Mouse (Mus musculus): ENCODE measurements around the gene Arhgef7.

Gene Arhgef7

GRCm38 (mm10) chr8:11810426-11810825 is 82.9 kb downstream of the Arhgef7 start:
- no peak for DNase-seq (ENCODE audit: low read depth, low spot score)
- H3K27me3 ChIP-seq (ENCODE audit: control insufficient read depth, insufficient read depth, low read length, poor library complexity, severe bottlenecking), result no peaks in the 10 kb centered on the region
- peaks cover 20% of the 10 kb centered on the region for H3K36me3 ChIP-seq (ENCODE audit: control insufficient read depth, insufficient read depth, low read length, poor library complexity, severe bottlenecking)

- Histone ChIP-seq H3K36me3 (ENCODE audit: control insufficient read depth, insufficient read depth, low read length, poor library complexity, severe bottlenecking) (peaks cover 22% of the 10 kb centered on the region), H3K27me3 (ENCODE audit: control insufficient read depth, insufficient read depth, low read length, poor library complexity, severe bottlenecking) (no peaks in the 10 kb centered on the region)
- no peak for DNase-seq (ENCODE audit: low read depth, low spot score)
Measured at GRCm38 (mm10) chr8:11813801-11814200, 86.3 kb downstream of the Arhgef7 start.

- peaks cover 20% of the 10 kb centered on the region for H3K36me3 ChIP-seq (ENCODE audit: control insufficient read depth, insufficient read depth, low read length, poor library complexity, severe bottlenecking)
- DNase-seq (ENCODE audit: low read depth, low spot score), result no peak
- H3K27me3 ChIP-seq (ENCODE audit: control insufficient read depth, insufficient read depth, low read length, poor library complexity, severe bottlenecking), result no peaks in the 10 kb centered on the region
Measured at GRCm38 (mm10) chr8:11815206-11815605, 87.7 kb downstream of the Arhgef7 start.

GRCm38 (mm10) chr8:11820136-11820535 is 92.6 kb downstream of the Arhgef7 start:
- peaks cover 6% of the 10 kb centered on the region for H3K36me3 ChIP-seq (ENCODE audit: control insufficient read depth, insufficient read depth, low read length, poor library complexity, severe bottlenecking)
- no peak for DNase-seq (ENCODE audit: low read depth, low spot score)

GRCm38 (mm10) chr8:11820568-11820967 is 93.0 kb downstream of the Arhgef7 start:
- no peaks in the 10 kb centered on the region for H3K27me3 ChIP-seq (ENCODE audit: control insufficient read depth, insufficient read depth, low read length, poor library complexity, severe bottlenecking)
- no peak for DNase-seq (ENCODE audit: low read depth, low spot score)
- H3K36me3 ChIP-seq (ENCODE audit: control insufficient read depth, insufficient read depth, low read length, poor library complexity, severe bottlenecking), result peaks cover 4% of the 10 kb centered on the region

More at GRCm38 (mm10) chr8:11820136-11820535, 92.6 kb downstream of the Arhgef7 start:
- no peaks in the 10 kb centered on the region for H3K27me3 ChIP-seq (ENCODE audit: control insufficient read depth, insufficient read depth, low read length, poor library complexity, severe bottlenecking)

GRCm38 (mm10) chr8:11821451-11822206 is 94.1 kb downstream of the Arhgef7 start:
- peaks cover 4% of the 10 kb centered on the region for H3K36me3 ChIP-seq (ENCODE audit: control insufficient read depth, insufficient read depth, low read length, poor library complexity, severe bottlenecking)
- H3K27me3 ChIP-seq (ENCODE audit: control insufficient read depth, insufficient read depth, low read length, poor library complexity, severe bottlenecking), result no peaks in the 10 kb centered on the region
- DNase-seq (ENCODE audit: low read depth, low spot score), result no peak

GRCm38 (mm10) chr8:11822550-11823060 is 95.1 kb downstream of the Arhgef7 start:
- Histone ChIP-seq H3K27me3 (ENCODE audit: control insufficient read depth, insufficient read depth, low read length, poor library complexity, severe bottlenecking) (no peaks in the 10 kb centered on the region), H3K36me3 (ENCODE audit: control insufficient read depth, insufficient read depth, low read length, poor library complexity, severe bottlenecking) (peaks cover 4% of the 10 kb centered on the region)
- no peak for DNase-seq (ENCODE audit: low read depth, low spot score)

- Histone ChIP-seq H3K36me3 (ENCODE audit: control insufficient read depth, insufficient read depth, low read length, poor library complexity, severe bottlenecking) (peaks cover 3% of the 10 kb centered on the region), H3K27me3 (ENCODE audit: control insufficient read depth, insufficient read depth, low read length, poor library complexity, severe bottlenecking) (no peaks in the 10 kb centered on the region)
- no peak for DNase-seq (ENCODE audit: low read depth, low spot score)
Measured at GRCm38 (mm10) chr8:11825756-11826155, 98.2 kb downstream of the Arhgef7 start.

- Histone ChIP-seq H3K27me3 (ENCODE audit: control insufficient read depth, insufficient read depth, low read length, poor library complexity, severe bottlenecking) (no peaks in the 10 kb centered on the region; the same call in 1 of the 2 replicates), H3K36me3 (ENCODE audit: control insufficient read depth, insufficient read depth, low read length, poor library complexity, severe bottlenecking) (peaks cover 3% of the 10 kb centered on the region)
- no peak for DNase-seq (ENCODE audit: low read depth, low spot score)
Measured at GRCm38 (mm10) chr8:11827312-11827711, 99.8 kb downstream of the Arhgef7 start.

GRCm38 (mm10) chr8:11830214-11831046 is 102.9 kb downstream of the Arhgef7 start:
- no peaks in the 10 kb centered on the region; the same call in 1 of the 2 replicates for H3K27me3 ChIP-seq (ENCODE audit: control insufficient read depth, insufficient read depth, low read length, poor library complexity, severe bottlenecking)
- DNase-seq (ENCODE audit: low read depth, low spot score), result no peak
- peaks cover 6% of the 10 kb centered on the region for H3K36me3 ChIP-seq (ENCODE audit: control insufficient read depth, insufficient read depth, low read length, poor library complexity, severe bottlenecking)

GRCm38 (mm10) chr8:11831174-11831573 is 103.7 kb downstream of the Arhgef7 start:
- no peaks in the 10 kb centered on the region; the same call in 1 of the 2 replicates for H3K27me3 ChIP-seq (ENCODE audit: control insufficient read depth, insufficient read depth, low read length, poor library complexity, severe bottlenecking)
- no peak for DNase-seq (ENCODE audit: low read depth, low spot score)
- H3K36me3 ChIP-seq (ENCODE audit: control insufficient read depth, insufficient read depth, low read length, poor library complexity, severe bottlenecking), result peaks cover 6% of the 10 kb centered on the region

- no peak for DNase-seq (ENCODE audit: low read depth, low spot score)
- Histone ChIP-seq H3K27me3 (ENCODE audit: control insufficient read depth, insufficient read depth, low read length, poor library complexity, severe bottlenecking) (no peaks in the 10 kb centered on the region; the same call in 1 of the 2 replicates), H3K36me3 (ENCODE audit: control insufficient read depth, insufficient read depth, low read length, poor library complexity, severe bottlenecking) (peaks cover 6% of the 10 kb centered on the region)
Measured at GRCm38 (mm10) chr8:11831939-11832338, 104.4 kb downstream of the Arhgef7 start.

- Histone ChIP-seq H3K27me3 (ENCODE audit: control insufficient read depth, insufficient read depth, low read length, poor library complexity, severe bottlenecking) (no peaks in the 10 kb centered on the region; the same call in 1 of the 2 replicates), H3K36me3 (ENCODE audit: control insufficient read depth, insufficient read depth, low read length, poor library complexity, severe bottlenecking) (peaks cover 6% of the 10 kb centered on the region)
- no peak for DNase-seq (ENCODE audit: low read depth, low spot score)
Measured at GRCm38 (mm10) chr8:11833157-11833556, 105.6 kb downstream of the Arhgef7 start.

GRCm38 (mm10) chr8:11834200-11834599 is 106.7 kb downstream of the Arhgef7 start:
- no peak for DNase-seq (ENCODE audit: low read depth, low spot score)
- peaks cover 6% of the 10 kb centered on the region for H3K36me3 ChIP-seq (ENCODE audit: control insufficient read depth, insufficient read depth, low read length, poor library complexity, severe bottlenecking)
- no peaks in the 10 kb centered on the region; the same call in 1 of the 2 replicates for H3K27me3 ChIP-seq (ENCODE audit: control insufficient read depth, insufficient read depth, low read length, poor library complexity, severe bottlenecking)

GRCm38 (mm10) chr8:11834691-11835090 is 107.2 kb downstream of the Arhgef7 start:
- Histone ChIP-seq H3K27me3 (ENCODE audit: control insufficient read depth, insufficient read depth, low read length, poor library complexity, severe bottlenecking) (no peaks in the 10 kb centered on the region; the same call in 1 of the 2 replicates), H3K36me3 (ENCODE audit: control insufficient read depth, insufficient read depth, low read length, poor library complexity, severe bottlenecking) (peaks cover 6% of the 10 kb centered on the region)
- no peak for DNase-seq (ENCODE audit: low read depth, low spot score)

Measured in splenic B cell, adult 2 months (primary cell).